Mouse (Mus musculus) forebrain, embryonic 14.5 days (tissue): ENCODE measurements at regions not wholly inside any gene's neighbourhood (a gene's known extent, or its start where the extent isn't known, plus 50 kb on each side); places are given as distances from the start of the nearest gene placed in this dataset.

ENCODE experiments used
- ATAC-seq: fragments of 200-750 bp; cut with Nextera tagmentation; 2 replicates; pipeline ENCODE4 v1.8.0; 2017; ENCODE audit warnings: mild to moderate bottlenecking, moderate library complexity
- DNase-seq: peaks from one replicate; pipeline ENCODE4 v3.0.0-alpha.2; 2015; ENCODE audit warnings: low spot score
- H3K27ac ChIP-seq: fragments of 300-500 bp; sonication (generic); 2 replicates; pipeline ENCODE4 v1.5.1; 2014; ENCODE audit warnings: low read depth, mild to moderate bottlenecking, control low read depth, low read length, moderate library complexity
- H3K27me3 ChIP-seq: fragments of 300-500 bp; sonication (generic); replicated peaks from 2 replicates; pipeline ENCODE4 v1.6.1; 2014; ENCODE audit warnings: low read length, control low read depth, mixed read lengths; ENCODE audit not compliant: control insufficient read depth, insufficient read depth
- H3K36me3 ChIP-seq: fragments of 300-500 bp; sonication (generic); 2 replicates; pipeline ENCODE4 v1.6.1; 2014; ENCODE audit warnings: low read length, control low read depth; ENCODE audit not compliant: control insufficient read depth, insufficient read depth
- H3K4me1 ChIP-seq: fragments of 300-500 bp; sonication (generic); 2 replicates; pipeline ENCODE4 v1.6.1; 2014; ENCODE audit warnings: antibody characterized with exemption, low read length, control low read depth; ENCODE audit not compliant: control insufficient read depth, insufficient read depth
- H3K4me2 ChIP-seq: fragments of 300-500 bp; sonication (generic); 2 replicates; pipeline ENCODE4 v1.6.1; 2014; ENCODE audit warnings: mild to moderate bottlenecking, control low read depth, low read length
- H3K4me3 ChIP-seq: fragments of 300-500 bp; sonication (generic); 2 replicates; pipeline ENCODE4 v1.5.1; 2014; ENCODE audit warnings: low read depth, low read length, control low read depth
- H3K9ac ChIP-seq: fragments of 300-500 bp; sonication (generic); 2 replicates; pipeline ENCODE4 v1.6.1; 2014; ENCODE audit warnings: mild to moderate bottlenecking, low read length, control low read depth, moderate library complexity
- H3K9me3 ChIP-seq: fragments of 300-500 bp; sonication (generic); replicated peaks from 2 replicates; pipeline ENCODE4 v1.6.1; 2016; ENCODE audit warnings: low read length, control low read depth, mixed read lengths; ENCODE audit not compliant: control insufficient read depth
- WGBS: fragments of 180-500 bp; shearing (Covaris S2); extraction: QIAGEN DNeasy Blood & Tissue Kit; methylation state at CpG from one replicate; pipeline ENCODE4 v1.1.7; 2014; 5-methylcytosine and 5-hydroxymethylcytosine counted together

DNA sequence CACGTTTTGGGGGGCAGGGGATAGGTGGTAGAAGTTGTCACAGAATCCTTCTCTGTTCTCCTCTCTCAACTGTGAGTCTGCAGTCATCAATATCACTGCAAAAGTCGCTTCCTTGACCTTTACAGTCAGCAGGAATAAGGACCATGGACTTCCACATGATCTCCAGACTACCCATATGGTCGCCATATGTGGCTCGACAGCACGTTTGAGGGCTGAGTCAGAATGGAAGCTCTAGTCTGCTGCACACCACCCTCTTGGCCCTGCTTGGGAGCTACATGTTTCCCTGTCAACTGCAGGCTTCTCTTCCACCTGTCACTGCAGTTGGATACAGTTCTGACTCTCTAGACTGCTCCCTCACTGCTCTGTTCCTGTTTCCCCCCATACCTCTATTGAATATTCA is 590.6 kb downstream of the Isl1 start:
- Histone ChIP-seq H3K9ac (no peak overlapping the region), H3K4me1 (no peaks in the 10 kb centered on the region), H3K27ac (no peak overlapping the region), H3K4me2 (no peak overlapping the region), H3K9me3 (no peaks in the 10 kb centered on the region), H3K27me3 (no peaks in the 10 kb centered on the region), H3K4me3 (no peak overlapping the region), H3K36me3 (no peaks in the 10 kb centered on the region)
- no peak for ATAC-seq
- DNase-seq = no peak
- WGBS = 74% methylated on average over 5 of the region's 5 CpGs

DNA sequence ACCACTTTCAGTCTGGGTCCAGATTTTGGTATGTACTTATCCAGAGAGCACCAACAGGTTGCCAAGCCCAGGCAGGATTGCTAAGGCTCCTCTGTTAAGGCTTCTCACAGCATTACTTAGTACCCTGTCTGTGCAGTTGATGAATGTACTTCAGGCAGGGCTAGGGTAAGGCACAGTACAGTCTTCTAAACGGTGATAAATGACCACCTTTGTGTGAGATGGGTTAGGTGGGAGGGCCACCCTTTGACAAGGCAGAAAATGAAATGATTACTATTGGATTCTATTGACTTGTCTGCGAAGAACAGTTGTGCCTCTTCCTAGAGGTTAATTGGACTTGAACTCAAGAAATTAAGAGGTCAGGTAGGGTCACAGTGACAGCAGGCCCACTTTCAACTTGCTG is 594.4 kb upstream of the Itga1 start:
- no peaks in the 10 kb centered on the region for H3K4me1 ChIP-seq
- H3K27me3 ChIP-seq = no peaks in the 10 kb centered on the region
- 70% methylated on average over 2 of the region's 2 CpGs for WGBS
- no peak overlapping the region for H3K4me3 ChIP-seq
- no peak for DNase-seq
- ATAC-seq = no peak
- no peak overlapping the region for H3K9ac ChIP-seq
- no peaks in the 10 kb centered on the region for H3K36me3 ChIP-seq
- no peak overlapping the region for H3K4me2 ChIP-seq
- no peaks in the 10 kb centered on the region for H3K9me3 ChIP-seq
- H3K27ac ChIP-seq = no peak overlapping the region

DNA sequence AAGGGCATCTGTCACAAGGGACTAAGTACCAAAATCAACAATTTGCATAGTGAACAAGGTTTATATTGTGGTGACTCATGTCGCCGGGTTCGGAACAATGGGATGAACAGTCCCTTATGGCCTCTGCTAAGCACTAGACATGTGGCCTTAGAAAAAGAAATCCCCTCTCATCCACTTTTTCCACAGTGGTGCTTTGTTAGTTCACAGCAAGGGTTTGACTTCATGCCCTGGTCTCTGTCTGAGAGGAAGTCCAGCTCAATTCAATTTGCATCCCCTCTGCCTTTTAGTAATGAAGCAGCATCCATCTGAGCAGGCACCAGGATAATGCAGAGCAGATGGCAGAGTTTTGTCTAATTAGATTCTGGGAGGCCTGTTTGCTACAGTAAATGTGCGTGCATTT is 585.7 kb upstream of the Itga1 start:
- peaks cover 3% of the 10 kb centered on the region; the same call in 1 of the 2 replicates for H3K27me3 ChIP-seq
- no peaks in the 10 kb centered on the region for H3K4me1 ChIP-seq
- ATAC-seq (peak; percentile 93), DNase-seq (peak; percentile 79)
- H3K9me3 ChIP-seq = no peaks in the 10 kb centered on the region
- no peak overlapping the region for H3K4me2 ChIP-seq
- no peak overlapping the region for H3K9ac ChIP-seq
- no peak overlapping the region for H3K27ac ChIP-seq
- no peaks in the 10 kb centered on the region for H3K36me3 ChIP-seq
- 3% methylated on average over 4 of the region's 4 CpGs for WGBS
- no peak overlapping the region for H3K4me3 ChIP-seq

DNA sequence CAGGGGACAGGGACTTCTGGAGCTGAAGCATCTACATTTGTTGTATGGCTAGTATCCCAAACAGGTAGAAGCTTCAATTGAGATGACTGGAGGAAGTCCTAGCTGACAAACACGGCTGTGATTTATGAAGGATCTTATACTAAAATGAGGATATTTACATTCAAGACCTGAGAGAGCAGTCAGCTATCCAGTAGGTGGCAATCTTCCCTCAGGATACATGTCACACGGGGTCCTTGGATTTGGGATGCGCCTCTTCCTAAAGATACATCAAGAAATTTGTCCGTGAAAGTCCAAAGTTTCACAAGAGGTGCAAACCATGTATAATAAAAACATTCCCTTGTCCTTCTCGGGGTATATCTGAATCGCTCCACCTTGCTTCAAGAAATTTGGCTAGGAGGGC is 577.8 kb upstream of the Itga1 start:
- H3K4me1 ChIP-seq = no peaks in the 10 kb centered on the region
- no peaks in the 10 kb centered on the region for H3K36me3 ChIP-seq
- DNase-seq (peak; percentile 74), ATAC-seq (peak; percentile 62; the same call in 1 of the 2 replicates)
- H3K9me3 ChIP-seq = no peaks in the 10 kb centered on the region
- H3K27ac ChIP-seq = no peak overlapping the region
- peaks cover 8% of the 10 kb centered on the region for H3K27me3 ChIP-seq
- WGBS = 45% methylated on average over 6 of the region's 6 CpGs
- H3K9ac ChIP-seq = no peak overlapping the region
- no peak overlapping the region for H3K4me2 ChIP-seq
- no peak overlapping the region for H3K4me3 ChIP-seq

DNA sequence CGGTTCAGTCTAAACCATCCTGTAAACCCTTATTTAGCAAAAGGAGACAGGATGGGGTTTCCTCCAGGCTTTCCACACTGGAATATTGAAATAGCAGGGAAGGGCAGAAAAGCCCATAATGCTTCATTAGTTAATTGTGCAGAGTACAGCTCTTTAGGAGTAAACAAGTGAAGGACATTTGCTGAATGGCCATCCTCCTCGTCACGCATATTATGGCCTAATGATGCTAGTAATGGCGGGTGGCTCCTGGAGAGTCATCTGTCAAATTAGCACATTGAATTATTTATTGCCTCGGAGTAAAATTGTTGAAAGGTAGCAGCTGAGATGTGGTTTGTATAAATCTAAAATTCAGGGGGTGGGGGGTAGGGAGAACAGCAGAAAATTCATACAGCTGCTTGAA is 575.1 kb upstream of the Itga1 start:
- ATAC-seq = no peak
- 16% methylated on average over 5 of the region's 5 CpGs for WGBS

DNA sequence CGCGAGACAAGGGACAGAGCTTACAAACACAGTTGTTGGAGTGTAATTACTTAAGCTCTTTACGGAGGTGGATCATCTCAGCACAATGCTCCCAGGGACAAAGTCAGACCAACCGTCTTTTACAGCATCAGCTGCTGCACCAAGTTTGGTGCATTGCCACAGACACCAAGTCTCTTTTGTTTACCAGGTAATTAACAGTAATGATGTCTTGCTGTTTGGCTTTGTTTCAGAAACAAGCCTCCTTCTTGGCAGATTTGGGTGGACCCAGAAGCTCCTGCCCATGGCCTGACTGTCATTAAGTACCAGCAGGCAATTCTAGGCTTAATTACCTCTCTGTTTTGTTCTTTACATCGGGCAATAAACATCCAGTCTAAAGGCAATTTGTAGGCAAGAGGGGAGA is 572.0 kb upstream of the Itga1 start:
- Histone ChIP-seq H3K4me1 (no peaks in the 10 kb centered on the region), H3K27ac (no peak overlapping the region), H3K27me3 (0 out of 2 replicates have a peak, but pooled peaks cover 4% of the 10 kb centered on the region), H3K9ac (no peak overlapping the region), H3K4me3 (no peak overlapping the region), H3K9me3 (no peaks in the 10 kb centered on the region), H3K36me3 (no peaks in the 10 kb centered on the region), H3K4me2 (no peak overlapping the region)
- peak; percentile 84 for ATAC-seq
- peak; percentile 76 for DNase-seq
- 3% methylated on average over 5 of the region's 5 CpGs for WGBS

More for the DNA sequence above, 575.1 kb upstream of the Itga1 start:
- Histone ChIP-seq H3K4me2 (no peak overlapping the region), H3K36me3 (no peaks in the 10 kb centered on the region), H3K4me3 (no peak overlapping the region), H3K27me3 (peaks cover 4% of the 10 kb centered on the region; the same call in 1 of the 2 replicates), H3K9ac (no peak overlapping the region), H3K27ac (no peak overlapping the region), H3K9me3 (no peaks in the 10 kb centered on the region), H3K4me1 (no peaks in the 10 kb centered on the region)
- DNase-seq = peak; percentile 36

DNA sequence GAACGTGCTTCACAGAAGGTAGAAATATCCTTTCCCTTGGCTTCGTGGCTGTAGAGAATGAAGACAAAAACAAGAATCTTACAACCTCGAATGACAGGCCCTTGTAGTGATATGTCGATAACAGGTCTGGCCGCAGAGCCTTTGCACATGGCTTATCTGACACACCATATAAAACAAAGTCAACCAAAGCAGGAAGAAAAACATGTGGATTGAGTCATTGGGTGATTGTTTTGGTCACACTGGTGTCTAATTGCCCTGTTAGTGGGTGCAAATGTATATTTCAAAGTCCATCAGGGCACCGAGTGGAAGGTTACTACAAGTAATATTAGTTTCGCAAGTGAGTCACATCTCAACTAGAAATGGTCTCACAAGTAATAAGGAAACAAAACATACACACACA is 569.9 kb upstream of the Itga1 start:
- DNase-seq (no peak), ATAC-seq (no peak)
- H3K9ac ChIP-seq = no peak overlapping the region
- no peaks in the 10 kb centered on the region for H3K9me3 ChIP-seq
- no peak overlapping the region for H3K4me3 ChIP-seq
- H3K4me2 ChIP-seq = no peak overlapping the region
- H3K27ac ChIP-seq = no peak overlapping the region
- no peaks in the 10 kb centered on the region for H3K4me1 ChIP-seq
- 0 out of 2 replicates have a peak, but pooled peaks cover 3% of the 10 kb centered on the region for H3K27me3 ChIP-seq
- no peaks in the 10 kb centered on the region for H3K36me3 ChIP-seq
- WGBS = 92% methylated on average over 7 of the region's 7 CpGs

DNA sequence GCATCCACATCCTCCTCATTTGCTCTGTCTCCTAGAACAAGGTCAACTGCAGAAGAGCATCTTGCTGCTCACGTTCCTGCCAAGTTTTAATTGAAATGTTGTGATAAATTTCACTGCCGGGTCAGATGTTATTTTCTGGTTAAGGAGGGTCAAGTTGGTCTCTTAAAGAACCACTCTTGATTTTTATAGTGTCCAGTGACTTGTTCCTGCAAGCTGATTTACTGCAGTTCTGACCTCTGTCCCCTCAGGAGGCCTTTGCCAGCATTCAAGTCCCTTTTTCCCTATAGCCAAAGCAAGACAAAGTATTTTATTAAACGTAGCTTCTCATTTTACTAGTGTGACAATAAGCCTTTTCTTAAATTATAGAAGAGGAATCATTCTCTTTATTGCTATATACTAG is 567.8 kb upstream of the Itga1 start:
- Histone ChIP-seq H3K27me3 (0 out of 2 replicates have a peak, but pooled peaks cover 2% of the 10 kb centered on the region), H3K4me1 (no peaks in the 10 kb centered on the region), H3K4me2 (no peak overlapping the region), H3K9me3 (no peaks in the 10 kb centered on the region), H3K27ac (no peak overlapping the region), H3K36me3 (no peaks in the 10 kb centered on the region), H3K4me3 (no peak overlapping the region), H3K9ac (no peak overlapping the region)
- DNase-seq = no peak
- ATAC-seq = no peak
- 81% methylated on average over 3 of the region's 3 CpGs for WGBS

DNA sequence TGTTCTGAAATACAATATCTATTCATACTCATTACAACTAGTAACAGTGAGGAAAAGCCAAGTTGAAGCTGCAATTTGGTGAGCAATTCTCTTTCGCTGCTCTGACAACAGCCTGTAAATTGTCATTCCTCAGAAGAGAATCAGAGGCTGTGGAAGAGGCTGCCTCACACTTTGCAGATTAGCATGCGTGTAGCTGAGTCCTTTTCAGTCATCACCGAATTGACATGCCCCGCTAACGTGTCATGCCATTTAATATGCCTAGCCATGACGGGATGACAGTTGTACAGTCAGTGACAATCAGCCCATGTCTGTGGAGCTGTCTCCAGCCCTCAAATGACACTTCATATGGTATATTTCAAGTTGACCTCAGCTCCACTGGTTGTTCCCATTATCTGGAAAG is 553.4 kb upstream of the Itga1 start:
- no peak for ATAC-seq
- Histone ChIP-seq H3K27me3 (no peaks in the 10 kb centered on the region), H3K36me3 (no peaks in the 10 kb centered on the region), H3K27ac (no peak overlapping the region), H3K4me2 (no peak overlapping the region), H3K9me3 (no peaks in the 10 kb centered on the region), H3K4me3 (no peak overlapping the region), H3K9ac (no peak overlapping the region), H3K4me1 (peaks cover 3% of the 10 kb centered on the region; the same call in 1 of the 2 replicates)
- peak; percentile 25 for DNase-seq
- WGBS = 79% methylated on average over 6 of the region's 6 CpGs
